Mouse (Mus musculus) ovary, adult 10 weeks (tissue): Measurements from ENCODE around the gene Cited2. TPM values are rescaled to one million over a fixed set of nuclear protein-coding genes. Genes with fewer than 3 reads are reported as not detected.

Source experiments
- polyA plus RNA-seq: library from polyadenylated mRNA; stranded (reverse); fragments of 350-450 nt; fragmentation: Illumina TruSeq; extraction: RNeasy Lipid Tissue Mini Kit (QIAGEN cat#74804); gene quantifications from one replicate; pipeline ENCODE4 v1.2.3, GENCODE M21; 2014

Gene Cited2
- 395 TPM for polyA plus RNA-seq

DNA sequence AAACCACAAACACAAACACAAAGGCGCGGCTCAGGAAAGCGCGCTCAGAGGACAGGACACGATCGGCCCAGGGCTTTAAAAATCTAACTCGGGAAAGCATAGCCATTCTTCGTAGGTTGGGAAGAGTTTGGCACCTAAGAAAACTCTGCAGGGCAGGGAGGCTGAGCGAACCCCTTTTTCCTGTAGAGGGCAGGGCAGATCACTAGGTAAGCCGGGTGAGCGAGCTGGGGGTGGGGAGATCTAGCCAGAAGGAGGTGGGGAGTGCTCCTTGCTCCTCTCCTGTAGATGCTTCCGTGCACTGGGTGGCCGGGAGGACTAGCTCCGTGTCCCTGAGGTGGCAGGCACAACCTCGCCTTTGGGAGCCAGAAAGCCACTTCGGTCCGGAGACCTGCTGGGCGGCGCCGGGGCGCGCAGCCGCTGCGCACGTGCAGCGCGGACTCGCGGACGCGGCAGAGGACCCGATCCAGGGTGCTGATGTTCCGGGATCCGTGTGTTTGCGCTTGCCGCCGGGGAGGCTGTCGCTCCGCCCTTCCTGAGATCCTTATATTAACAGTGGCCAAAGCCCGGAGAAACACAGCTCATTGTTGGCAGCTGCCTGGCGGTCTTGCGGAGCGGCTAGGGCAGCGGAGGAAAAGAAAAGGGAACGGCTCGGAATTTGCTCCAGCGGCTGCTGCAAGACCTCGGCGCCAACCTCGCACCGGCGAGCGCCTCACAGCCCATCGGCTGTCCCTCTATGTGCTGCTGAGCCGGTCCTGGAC is at the start of gene Cited2:
Cited2 (plus strand) TSS at position 566 of the 758 bp plus-strand sequence.

Other genes with a start within 250 kb of the Cited2 start
- 1.8 TPM for gene Txlnb, start 73.0 kb downstream of the Cited2 start, polyA plus RNA-seq
- gene Heca, start 224.8 kb downstream of the Cited2 start, polyA plus RNA-seq = 105 TPM